Mouse (Mus musculus) lung, adult 2 months (tissue): Measurements from ENCODE around the gene Dus2. TPM values are rescaled to one million over a fixed set of nuclear protein-coding genes. Genes with fewer than 3 reads are reported as not detected.

Source experiments
- DNase-seq: peaks from one replicate; pipeline ENCODE4 v3.0.0; 2022
- H3K4me1 ChIP-seq: fragments of 200-500 bp; 2 replicates; pipeline ENCODE4 v1.6.1; 2011; ENCODE audit warnings: low read length; ENCODE audit not compliant: control insufficient read depth, insufficient read depth
- H3K4me3 ChIP-seq: fragments of 200-500 bp; replicated peaks from 2 replicates; pipeline ENCODE3; 2011; ENCODE audit warnings: low read depth, mild to moderate bottlenecking, control low read depth, low read length; ENCODE audit errors: extremely low read depth
- CTCF ChIP-seq: fragments of 200-500 bp; IDR thresholded peaks from 2 replicates; pipeline ENCODE4 v1.5.1; 2011; ENCODE audit warnings: mild to moderate bottlenecking, low read length, control low read depth; ENCODE audit not compliant: insufficient read depth
- POLR2A ChIP-seq: fragments of 200-500 bp; IDR thresholded peaks from 2 replicates; pipeline ENCODE4 v1.6.1; 2011; ENCODE audit warnings: low read depth, mild to moderate bottlenecking, control low read depth, low read length, borderline replicate concordance; ENCODE audit errors: extremely low read depth
- WGBS: fragments of 180-500 bp; shearing (Covaris S2); methylation state at CpG from one replicate; pipeline ENCODE4 v1.1.7; 2018; 5-methylcytosine and 5-hydroxymethylcytosine counted together
- polyA plus RNA-seq: library from polyadenylated mRNA; depleted of rRNA; stranded (reverse); fragments of >200 nt; gene quantifications from 2 replicates; pipeline ENCODE4 v1.2.3, GENCODE M21; 2012; rRNA removed

Gene Dus2
- polyA plus RNA-seq, 1 experiment = 10.3 TPM

DNA sequence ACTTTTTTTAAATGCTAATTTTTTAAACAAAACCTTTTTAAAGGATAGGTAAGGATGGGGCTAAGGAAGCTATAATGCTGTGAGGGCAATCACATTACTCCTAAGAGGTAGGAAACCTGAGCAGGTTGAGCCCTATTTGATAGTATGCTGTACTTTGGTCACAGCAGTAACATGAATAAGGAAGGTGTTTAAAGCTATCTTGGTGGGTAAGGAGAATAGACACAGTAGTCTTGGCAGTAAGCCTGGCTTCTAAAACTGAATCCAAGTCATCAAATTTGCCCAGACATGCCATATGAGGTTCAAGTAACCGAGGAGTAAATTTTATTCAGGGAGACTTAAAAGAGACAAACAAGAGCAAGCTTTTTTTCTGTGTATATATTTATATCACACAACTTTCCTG is 78.4 kb downstream of the Dus2 start:
- no peak overlapping the region for H3K4me3 ChIP-seq
- H3K4me1 ChIP-seq = peaks cover 4% of the 10 kb centered on the region
- WGBS = 15% methylated on average over 1 of the region's 1 CpGs
- no peak for TF ChIP-seq CTCF
- TF ChIP-seq POLR2A = no peak
- no peak for DNase-seq

DNA sequence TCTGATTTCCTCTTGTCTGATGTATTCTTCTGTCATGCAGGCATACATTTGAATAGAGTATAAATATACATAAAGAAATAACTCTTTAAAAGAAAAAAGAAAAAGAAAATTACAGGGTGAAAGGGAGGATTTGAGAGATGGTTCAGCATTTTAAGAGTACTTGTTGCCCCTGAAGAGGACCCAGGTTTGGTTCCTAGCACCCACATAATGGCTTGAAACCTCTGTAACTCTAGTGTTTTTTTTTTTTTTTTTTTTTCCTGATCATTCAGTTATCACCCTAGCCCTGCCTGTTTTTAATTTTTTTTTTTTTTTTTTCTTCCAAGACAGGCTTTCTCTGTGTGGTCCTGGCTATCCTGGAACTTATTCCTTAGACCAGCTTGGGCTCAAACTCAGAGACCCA is 81.0 kb downstream of the Dus2 start:
- TF ChIP-seq POLR2A (no peak), CTCF (no peak)
- Histone ChIP-seq H3K4me3 (no peak overlapping the region), H3K4me1 (peaks cover 2% of the 10 kb centered on the region)
- no peak for DNase-seq

DNA sequence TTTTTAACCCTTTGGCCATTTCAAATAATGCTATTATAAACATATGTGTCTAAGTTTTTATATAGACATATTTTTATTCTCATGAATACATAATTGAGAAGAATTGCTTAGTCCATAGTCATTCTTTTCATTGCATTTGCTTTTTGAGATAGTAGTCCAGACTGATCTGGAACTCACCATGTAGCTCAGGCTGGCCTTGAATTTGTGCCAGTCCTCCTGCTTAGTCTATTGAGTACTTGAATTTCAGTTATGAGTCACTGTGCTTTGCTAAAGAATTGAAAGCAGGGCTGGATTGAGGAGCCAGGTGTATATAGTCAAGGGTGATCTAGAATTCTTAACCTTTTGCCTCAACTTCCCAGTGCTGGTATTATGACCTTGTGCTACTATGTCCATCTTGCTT is 83.1 kb downstream of the Dus2 start:
- TF ChIP-seq POLR2A (no peak), CTCF (no peak)
- Histone ChIP-seq H3K4me3 (no peak overlapping the region), H3K4me1 (peaks cover 2% of the 10 kb centered on the region)
- no peak for DNase-seq

DNA sequence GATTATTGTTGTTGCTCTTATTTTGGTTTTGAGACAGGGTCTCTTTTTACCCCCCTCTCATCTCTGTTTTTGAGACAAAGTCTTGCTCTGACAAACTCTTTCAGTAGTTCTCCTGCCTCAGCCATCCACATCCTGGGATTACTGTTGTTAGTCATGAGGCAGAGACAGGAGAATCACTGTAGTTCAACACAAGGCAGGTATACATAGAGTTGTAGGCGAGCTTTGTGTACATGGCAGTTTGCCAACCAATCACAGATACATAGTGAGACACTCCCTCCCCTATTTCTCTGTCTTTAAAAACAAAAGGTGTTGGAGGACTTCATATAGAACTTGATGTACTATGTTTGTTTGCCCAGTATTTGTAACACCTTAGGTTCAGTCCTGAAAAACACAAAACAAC is 83.5 kb downstream of the Dus2 start:
- Histone ChIP-seq H3K4me3 (no peak overlapping the region), H3K4me1 (peaks cover 2% of the 10 kb centered on the region)
- TF ChIP-seq POLR2A (no peak), CTCF (no peak)
- no peak for DNase-seq
- 68% methylated on average over 1 of the region's 1 CpGs for WGBS

DNA sequence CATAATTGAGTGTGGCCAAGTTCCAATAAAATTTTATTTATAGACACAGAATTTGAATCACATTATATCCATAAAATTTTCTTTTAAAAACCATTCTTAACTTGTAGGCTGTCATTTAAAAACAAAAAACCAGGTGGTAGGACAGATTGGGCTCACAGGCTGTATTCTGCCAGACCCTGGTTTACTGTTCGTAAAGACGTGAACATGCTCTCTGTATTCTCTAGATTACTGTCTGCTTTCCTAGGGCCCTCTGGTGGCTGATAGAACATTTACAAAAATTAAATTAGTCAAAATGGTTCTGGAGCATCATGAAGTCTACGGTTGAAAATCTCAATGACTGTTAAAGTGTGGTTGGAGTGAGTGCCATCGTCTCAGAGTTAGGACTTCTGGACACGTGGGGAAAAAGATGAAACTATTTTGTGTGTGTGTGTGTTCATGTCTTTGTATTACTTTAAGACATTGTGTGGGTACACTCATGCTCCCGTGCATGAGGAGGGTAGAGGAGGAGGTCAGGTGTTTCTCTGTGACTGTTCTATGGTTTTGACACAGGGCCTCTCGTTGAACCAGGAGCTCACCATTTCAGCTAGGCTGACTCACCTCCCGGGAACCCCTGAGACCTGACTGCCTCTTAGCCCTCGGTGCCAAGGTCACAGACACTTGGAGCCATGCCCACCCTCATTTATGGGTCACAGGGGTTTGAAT is 84.2 kb downstream of the Dus2 start:
- WGBS = 44% methylated on average over 9 of the region's 9 CpGs
- TF ChIP-seq POLR2A = no peak
- TF ChIP-seq CTCF = no peak
- DNase-seq = no peak
- H3K4me1 ChIP-seq = peaks cover 2% of the 10 kb centered on the region
- H3K4me3 ChIP-seq = no peak overlapping the region

DNA sequence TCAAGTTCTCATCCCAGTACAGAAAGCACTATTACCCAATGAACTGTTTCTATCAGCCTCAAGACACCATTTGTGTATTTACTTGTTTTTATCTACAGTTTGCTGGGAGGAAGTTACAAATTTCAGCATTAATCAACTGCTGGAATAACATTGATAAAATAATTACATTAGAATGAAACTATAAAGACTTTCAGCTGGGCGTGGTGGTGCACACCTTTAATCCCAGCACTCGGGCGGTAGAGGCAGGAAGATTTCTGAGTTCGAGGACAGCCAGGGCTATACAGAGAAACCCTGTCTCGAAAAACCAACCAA is 84.7 kb downstream of the Dus2 start:
- WGBS = 93% methylated on average over 5 of the region's 5 CpGs
- no peak for DNase-seq
- TF ChIP-seq CTCF (no peak), POLR2A (no peak)
- peaks cover 2% of the 10 kb centered on the region for H3K4me1 ChIP-seq
- H3K4me3 ChIP-seq = no peak overlapping the region

DNA sequence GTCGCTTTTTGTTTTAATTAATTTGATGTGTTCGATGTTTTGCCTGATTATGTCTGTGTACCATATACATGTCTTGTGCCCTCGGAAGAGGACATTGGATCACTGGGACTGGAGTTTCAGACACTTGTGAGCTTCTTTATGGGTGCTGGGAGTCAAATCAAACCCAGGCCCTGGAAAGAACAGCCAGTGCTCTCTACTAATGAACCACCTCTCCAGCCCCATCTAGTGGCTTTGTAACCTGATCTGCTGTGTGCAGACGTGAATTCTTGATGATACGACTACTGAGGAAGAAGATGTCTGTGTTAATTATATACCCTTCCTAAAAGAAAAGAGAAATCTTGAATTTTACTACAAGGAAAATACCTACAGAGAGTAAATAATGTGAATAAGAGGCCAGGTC is 85.5 kb downstream of the Dus2 start:
- H3K4me3 ChIP-seq = no peak overlapping the region
- 74% methylated on average over 5 of the region's 5 CpGs for WGBS
- H3K4me1 ChIP-seq = peaks cover 2% of the 10 kb centered on the region
- no peak for DNase-seq
- TF ChIP-seq CTCF (no peak), POLR2A (no peak)

DNA sequence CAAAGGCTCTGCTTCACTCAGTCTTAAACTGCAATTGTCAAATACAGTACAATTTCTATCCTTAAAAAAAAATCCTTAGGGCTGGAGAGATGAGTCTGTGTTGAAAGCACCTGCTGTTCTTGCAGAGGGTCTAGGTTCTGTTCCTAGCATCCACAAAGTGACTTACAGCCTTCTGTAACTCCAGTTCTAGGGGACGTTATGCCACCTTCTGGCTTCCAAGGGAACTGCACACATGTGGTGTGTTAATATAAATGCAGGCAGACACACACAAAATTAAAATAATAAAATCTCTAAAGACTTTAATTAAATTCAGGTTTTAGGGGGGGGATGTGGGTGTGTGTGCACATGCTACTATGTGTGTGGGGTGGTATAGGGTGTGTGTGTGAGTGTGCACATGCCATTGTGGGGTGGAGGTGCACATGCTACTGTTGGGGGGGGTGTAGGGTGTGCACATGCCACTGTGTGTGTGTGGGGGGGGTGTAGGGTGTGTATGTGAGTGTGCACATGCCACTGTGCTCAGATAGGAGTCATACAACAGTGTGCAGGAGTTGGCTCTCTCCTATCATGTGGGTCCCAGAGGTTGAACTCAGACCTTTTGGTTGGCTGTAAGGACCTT is 86.4 kb downstream of the Dus2 start:
- no peak for DNase-seq
- H3K4me1 ChIP-seq = peaks cover 2% of the 10 kb centered on the region
- WGBS = 92% methylated on average over 1 of the region's 1 CpGs
- H3K4me3 ChIP-seq = no peak overlapping the region
- TF ChIP-seq CTCF = no peak
- no peak for TF ChIP-seq POLR2A

DNA sequence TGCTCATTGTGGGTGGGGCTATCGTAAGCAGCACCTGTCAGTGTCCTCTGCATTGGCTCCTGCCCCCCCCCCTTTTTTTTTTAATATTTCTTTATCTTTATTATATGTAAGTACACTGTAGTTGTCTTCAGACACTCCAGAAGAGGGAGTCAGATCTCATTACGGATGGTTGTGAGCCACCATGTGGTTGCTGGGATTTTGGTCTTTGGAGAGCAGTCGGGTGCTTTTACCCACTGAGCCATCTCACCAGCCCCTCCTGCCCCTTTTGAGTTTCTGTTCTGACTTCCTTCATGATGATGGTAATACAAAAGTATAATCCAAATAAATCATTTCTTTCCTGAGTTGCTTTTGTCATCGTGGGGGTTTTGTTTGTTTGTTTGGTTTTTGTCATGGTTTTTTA is 111.2 kb downstream of the Dus2 start:
- no peak for DNase-seq
- 80% methylated on average over 4 of the region's 4 CpGs for WGBS
- no peak for TF ChIP-seq POLR2A
- TF ChIP-seq CTCF = no peak
- Histone ChIP-seq H3K4me3 (no peak overlapping the region), H3K4me1 (no peaks in the 10 kb centered on the region)

Other genes with a start within 250 kb of the Dus2 start
- 12.2 and 14.8 TPM in 2 replicates for gene Gfod2, start 232.7 kb upstream of the Dus2 start, polyA plus RNA-seq
- gene Ranbp10, start 164.0 kb upstream of the Dus2 start, polyA plus RNA-seq = 25.8 and 28.5 TPM in 2 replicates
- gene Tsnaxip1, start 163.6 kb upstream of the Dus2 start, polyA plus RNA-seq = 1.0 and 2.2 TPM in 2 replicates
- gene Cenpt, start 138.1 kb upstream of the Dus2 start, polyA plus RNA-seq = 12.0 and 17.4 TPM in 2 replicates
- gene Thap11, start 136.2 kb upstream of the Dus2 start, polyA plus RNA-seq = 54.9 and 60.8 TPM in 2 replicates
- gene Nutf2, start 130.8 kb upstream of the Dus2 start, polyA plus RNA-seq = 17.9 and 27.0 TPM in 2 replicates
- gene Edc4, start 110.5 kb upstream of the Dus2 start, polyA plus RNA-seq = 78.8 and 90.9 TPM in 2 replicates
- gene Nrn1l, start 97.8 kb upstream of the Dus2 start, polyA plus RNA-seq = 3.2 and 5.3 TPM in 2 replicates
- gene Pskh1, start 90.9 kb upstream of the Dus2 start, polyA plus RNA-seq = 38.2 and 43.7 TPM in 2 replicates
- 2.2 and 13.8 TPM in 2 replicates for gene Ctrl, start 57.5 kb upstream of the Dus2 start, polyA plus RNA-seq
- 211 and 217 TPM in 2 replicates for gene Psmb10, start 52.9 kb upstream of the Dus2 start, polyA plus RNA-seq
- gene Lcat, start 48.0 kb upstream of the Dus2 start, polyA plus RNA-seq = 3.4 and 3.6 TPM in 2 replicates
- 84.3 and 96.8 TPM in 2 replicates for gene Slc12a4, start 25.2 kb upstream of the Dus2 start, polyA plus RNA-seq
- gene Dpep3, start 11.9 kb upstream of the Dus2 start, polyA plus RNA-seq = 0.30 and 0.55 TPM in 2 replicates
- gene Dpep2nb, start 14.6 kb downstream of the Dus2 start, polyA plus RNA-seq = not detected in 2 replicates
- gene Ddx28, start 20.5 kb downstream of the Dus2 start, polyA plus RNA-seq = 6.5 and 6.7 TPM in 2 replicates
- 17.7 and 19.9 TPM in 2 replicates for gene Nfatc3, start 67.5 kb downstream of the Dus2 start, polyA plus RNA-seq
- 40.1 and 47.0 TPM in 2 replicates for gene Esrp2, start 145.6 kb downstream of the Dus2 start, polyA plus RNA-seq
- gene Pla2g15, start 159.1 kb downstream of the Dus2 start, polyA plus RNA-seq = 24.8 and 28.3 TPM in 2 replicates
- 16.5 and 17.3 TPM in 2 replicates for gene Slc7a6, start 177.5 kb downstream of the Dus2 start, polyA plus RNA-seq
- 14.2 and 16.5 TPM in 2 replicates for gene Slc7a6os, start 219.6 kb downstream of the Dus2 start, polyA plus RNA-seq
- 14.2 and 17.0 TPM in 2 replicates for gene Prmt7, start 219.6 kb downstream of the Dus2 start, polyA plus RNA-seq